Comparison of ENCODE assay signal across 8 mouse cellular contexts in genomic region chr4:110020255-110020654, GRCm38 (mm10). TPM values are rescaled to one million over a fixed set of nuclear protein-coding genes. Genes with fewer than 3 reads are reported as not detected.
DNase-seq lines count a peak whose midpoint lies in the region; ATAC-seq and TF ChIP-seq lines count a peak whose summit lies in the region.

No protein-coding gene starts in this region.

- DNase-seq in ES-E14 (ENCODE audit: low read depth, low spot score): peak; percentile 78
- DNase-seq in cerebellum, adult 11 months: peak; percentile 46
- peak; percentile 84 for DNase-seq in hindbrain, embryonic 10.5 days (ENCODE audit: low spot score)
- DNase-seq in layer of hippocampus, adult 8-10 months (ENCODE audit: low spot score in 2 of 2): peak; percentile 66 to 87
- DNase-seq in ovary, postnatal 36 days (ENCODE audit: low spot score): peak; percentile 68
- DNase-seq in thymus, postnatal 36 days: peak; percentile 60 to 75

- 7% methylated on average over 12 of the region's 12 CpGs for WGBS in forebrain, embryonic 16.5 days
- whole genome bisulfite sequencing in hindbrain, embryonic 10.5 days: 15% methylated on average over 12 of the region's 12 CpGs
- 13% methylated on average over 12 of the region's 12 CpGs for WGBS in lung, embryonic 15.5 days

- peaks cover 9% of the 10 kb centered on the region; the same call in 1 of the 2 replicates for H3K27me3 ChIP-seq in forebrain, embryonic 16.5 days (replicated peaks; ENCODE audit: control insufficient read depth, insufficient read depth, low read length)
- peaks cover 40% of the 10 kb centered on the region for H3K27me3 ChIP-seq in hindbrain, embryonic 10.5 days (ENCODE audit: insufficient read depth, poor library complexity, severe bottlenecking)
- peaks cover 12% of the 10 kb centered on the region; the same call in 1 of the 2 replicates for H3K27me3 ChIP-seq in lung, embryonic 15.5 days

- peak; percentile 69 for ATAC-seq in forebrain, embryonic 16.5 days
- ATAC-seq in lung, embryonic 15.5 days (ENCODE audit: borderline replicate concordance, extremely low read depth, low FRiP score, low TSS enrichment): peak; percentile 50; the same call in 1 of the 2 replicates

- peaks cover 0 to 3% of the 10 kb centered on the region in 2 experiments; a peak in 2 of 4 replicates for H3K4me1 ChIP-seq in ES-E14 (ENCODE audit: control insufficient read depth in 2 of 2, insufficient read depth in 2 of 2, low read length in 2 of 2, poor library complexity in 1 of 2)
- no peaks in the 10 kb centered on the region for H3K4me1 ChIP-seq in forebrain, embryonic 16.5 days (replicated peaks; ENCODE audit: control insufficient read depth, insufficient read depth, low read length)
- H3K4me1 ChIP-seq in hindbrain, embryonic 10.5 days (replicated peaks): peaks cover 16% of the 10 kb centered on the region; the same call in 1 of the 2 replicates
- no peaks in the 10 kb centered on the region for H3K4me1 ChIP-seq in lung, embryonic 15.5 days

- H3K36me3 ChIP-seq in ES-E14 (ENCODE audit: control insufficient read depth, insufficient read depth, low read length, poor library complexity, severe bottlenecking): no peaks in the 10 kb centered on the region
- H3K36me3 ChIP-seq in forebrain, embryonic 16.5 days (ENCODE audit: control insufficient read depth, insufficient read depth): no peaks in the 10 kb centered on the region
- H3K36me3 ChIP-seq in hindbrain, embryonic 10.5 days: no peaks in the 10 kb centered on the region
- no peaks in the 10 kb centered on the region for H3K36me3 ChIP-seq in lung, embryonic 15.5 days

- no peaks in the 10 kb centered on the region for H3K9me3 ChIP-seq in ES-E14 (ENCODE audit: control insufficient read depth, insufficient read depth, low read depth, low read length)
- H3K9me3 ChIP-seq in forebrain, embryonic 16.5 days (ENCODE audit: control insufficient read depth, low read length): no peaks in the 10 kb centered on the region
- H3K9me3 ChIP-seq in hindbrain, embryonic 10.5 days: no peaks in the 10 kb centered on the region
- no peaks in the 10 kb centered on the region for H3K9me3 ChIP-seq in lung, embryonic 15.5 days

- H3K4me2 ChIP-seq in forebrain, embryonic 16.5 days (ENCODE audit: low read length): peak overlapping the region; percentile 48
- H3K4me2 ChIP-seq in lung, embryonic 15.5 days: no peak overlapping the region

- in situ Hi-C loops in ES-E14 (cut with MboI; ENCODE audit: low sequenced_read_pairs in 2 of 2, unreplicated experiment in 2 of 2): no loop called here

- H3K27ac ChIP-seq in ES-E14 (ENCODE audit: insufficient read depth, low read depth, low read length, poor library complexity, severe bottlenecking): no peak overlapping the region
- H3K27ac ChIP-seq in forebrain, embryonic 16.5 days (ENCODE audit: low read length): no peak overlapping the region
- 0 out of 2 replicates have a peak overlapping the region, but pooled peaks have one; percentile 40 for H3K27ac ChIP-seq in hindbrain, embryonic 10.5 days
- no peak overlapping the region for H3K27ac ChIP-seq in lung, embryonic 15.5 days

- H3K4me3 ChIP-seq in ES-E14 (ENCODE audit: insufficient read depth in 1 of 2, low read depth in 1 of 2, low read length in 2 of 2, poor library complexity in 1 of 2, severe bottlenecking in 1 of 2): no peak overlapping the region
- H3K4me3 ChIP-seq in forebrain, embryonic 16.5 days (replicated peaks; ENCODE audit: low read length): peak overlapping the region; percentile 24
- H3K4me3 ChIP-seq in hindbrain, embryonic 10.5 days: peak overlapping the region; percentile 36; the same call in 1 of the 2 replicates
- H3K4me3 ChIP-seq in lung, embryonic 15.5 days: no peak overlapping the region

- H3K9ac ChIP-seq in ES-E14 (ENCODE audit: insufficient read depth, low read depth, low read length, poor library complexity, severe bottlenecking): no peak overlapping the region
- H3K9ac ChIP-seq in forebrain, embryonic 16.5 days (replicated peaks; ENCODE audit: low read depth, low read length): peak overlapping the region; percentile 33
- no peak overlapping the region for H3K9ac ChIP-seq in lung, embryonic 15.5 days

TF ChIP-seq in ES-E14, 5 proteins besides CTCF, POLR2A, EP300 and RAD21:
- TF ChIP-seq HCFC1 (IDR thresholded peaks at IDR 0.05; ENCODE audit: borderline replicate concordance, insufficient read depth, low read length): no peak
- TF ChIP-seq MAFK (IDR thresholded peaks at IDR 0.05; ENCODE audit: insufficient read depth, low read depth, low read length): 0 out of 2 replicates have a peak, but pooled peaks have one; percentile 5
- no peak for TF ChIP-seq CHD2 (IDR thresholded peaks at IDR 0.05; ENCODE audit: low read depth, low read length)
- TF ChIP-seq ZC3H11A (IDR thresholded peaks at IDR 0.05; ENCODE audit: borderline replicate concordance, low read depth, low read length): peak; percentile 52; the same call in 1 of the 2 replicates
- no peak for TF ChIP-seq ZNF384 (IDR thresholded peaks at IDR 0.05; ENCODE audit: low read depth, low read length)

RNA-seq across cellular contexts. Expression of gene Dmrta2, which starts 42.4 kb away (rescaled TPM):
- 1.2 and 1.9 TPM in 2 replicates for total RNA-seq in ES-E14 (2012; rRNA removed)
- polyA plus RNA-seq in forebrain, embryonic 16.5 days (2015; fragmentation: Nextera tagmentation; extraction: Ambion mirVana): 2.3 and 2.4 TPM in 2 replicates
- polyA plus RNA-seq in hindbrain, embryonic 10.5 days (2016; fragmentation: Nextera tagmentation; extraction: Ambion mirVana): 0.30 and 0.41 TPM in 2 replicates
- total RNA-seq in layer of hippocampus, adult 8-10 months (2022): 1 to 10 TPM; 1.7 to 3.4 (median 2.2) TPM
- 0.09 and 0.14 TPM in 2 replicates for polyA plus RNA-seq in lung, embryonic 15.5 days (2015; fragmentation: Nextera tagmentation; extraction: Ambion mirVana)

Comparison
In these comparisons a context has a peak if more than half of its experiments do, and no peak if none do; other contexts are left out.
1. H3K4me3 ChIP-seq: peak in forebrain, embryonic 16.5 days (single experiment) and hindbrain, embryonic 10.5 days (single experiment); none in ES-E14 (0 of 2) and lung, embryonic 15.5 days (single experiment).
2. Peak in every context shown above with its lines, with median percentiles within 50 percentile points of each other: DNase-seq.